Mouse (Mus musculus) liver, embryonic 14.5 days (tissue): ENCODE data around the gene Tmem62. TPM values are rescaled to one million over a fixed set of nuclear protein-coding genes. Genes with fewer than 3 reads are reported as not detected.

Experiments used
- ATAC-seq: fragments of 200-750 bp; cut with Nextera tagmentation; 2 replicates; pipeline ENCODE4 v1.8.0; 2017; ENCODE audit warnings: moderate number of reproducible peaks, mild to moderate bottlenecking, moderate library complexity; ENCODE audit not compliant: insufficient read depth
- DNase-seq, 3 experiments: peaks; one replicate each; pipeline ENCODE4 v3.0.0-alpha.2; 2012 to 2013; ENCODE audit warnings: low read depth in 3 of 3, low spot score in 3 of 3
- H3K27ac ChIP-seq: fragments of 300-500 bp; sonication (generic); 2 replicates; pipeline ENCODE4 v1.5.1; 2014; ENCODE audit warnings: moderate library complexity, mild to moderate bottlenecking, control low read depth, inconsistent platforms
- H3K27me3 ChIP-seq: fragments of 300-500 bp; sonication (generic); 2 replicates; pipeline ENCODE4 v1.6.1; 2014; ENCODE audit warnings: mild to moderate bottlenecking, low read length, moderate library complexity; ENCODE audit not compliant: control insufficient read depth, insufficient read depth
- H3K36me3 ChIP-seq: fragments of 300-500 bp; sonication (generic); replicated peaks from 2 replicates; pipeline ENCODE4 v1.6.1; 2014; ENCODE audit warnings: low read depth; ENCODE audit not compliant: control insufficient read depth, insufficient read depth
- H3K4me1 ChIP-seq, 2 experiments: fragments of 200-500 bp in 1 of 2; fragments of 300-500 bp in 1 of 2; sonication (generic) in 1 of 2; replicated peaks; 2 replicates each; pipeline ENCODE4 v1.6.1; 2012 to 2014; ENCODE audit warnings: antibody characterized with exemption in 1 of 2, inconsistent platforms in 1 of 2, low read length in 1 of 2; ENCODE audit not compliant: control insufficient read depth in 2 of 2, insufficient read depth in 2 of 2
- H3K4me2 ChIP-seq: fragments of 300-500 bp; sonication (generic); 2 replicates; pipeline ENCODE4 v1.6.1; 2014; ENCODE audit warnings: low read depth, mild to moderate bottlenecking, control low read depth, moderate library complexity
- H3K4me3 ChIP-seq, 2 experiments: fragments of 200-500 bp in 1 of 2; fragments of 300-500 bp in 1 of 2; sonication (generic) in 1 of 2; 2 replicates each; pipeline ENCODE4 v1.5.1; 2012 to 2014; ENCODE audit warnings: low read depth in 2 of 2, low read length in 2 of 2, mild to moderate bottlenecking in 2 of 2, control low read depth in 1 of 2, inconsistent platforms in 1 of 2, moderate library complexity in 1 of 2; ENCODE audit not compliant: insufficient read depth in 1 of 2
- H3K9ac ChIP-seq: fragments of 300-500 bp; sonication (generic); replicated peaks from 2 replicates; pipeline ENCODE4 v1.6.1; 2014; ENCODE audit warnings: mild to moderate bottlenecking, control low read depth, moderate library complexity
- H3K9me3 ChIP-seq: fragments of 300-500 bp; sonication (generic); 2 replicates; pipeline ENCODE4 v1.6.1; 2016; ENCODE audit warnings: low read length, mixed read lengths; ENCODE audit not compliant: control insufficient read depth
- CTCF ChIP-seq: IDR thresholded peaks from 2 replicates; pipeline ENCODE4 v1.5.1; 2016; ENCODE audit warnings: antibody characterized with exemption, low read depth, control low read depth
- EP300 ChIP-seq: IDR thresholded peaks from 2 replicates; pipeline ENCODE4 v1.6.1; 2016; ENCODE audit warnings: antibody characterized with exemption, low read depth
- WGBS: fragments of 180-500 bp; shearing (Covaris S2); extraction: QIAGEN DNeasy Blood & Tissue Kit; methylation state at CpG from one replicate; pipeline ENCODE4 v1.1.7; 2014; ENCODE audit not compliant: insufficient replicate concordance; 5-methylcytosine and 5-hydroxymethylcytosine counted together
- polyA plus RNA-seq, 2 experiments: library from polyadenylated mRNA; depleted of rRNA in 1 of 2; stranded (reverse) in 1 of 2; unstranded in 1 of 2; fragments of >200 nt; fragmentation: Nextera tagmentation in 1 of 2; extraction: Ambion mirVana in 1 of 2; gene quantifications; 2 replicates each; pipeline versions ENCODE4 v1.2.1 to v1.2.3; 2012 to 2014

Gene Tmem62
- polyA plus RNA-seq, 2 experiments: 1.8 to 3.0 TPM

DNA sequence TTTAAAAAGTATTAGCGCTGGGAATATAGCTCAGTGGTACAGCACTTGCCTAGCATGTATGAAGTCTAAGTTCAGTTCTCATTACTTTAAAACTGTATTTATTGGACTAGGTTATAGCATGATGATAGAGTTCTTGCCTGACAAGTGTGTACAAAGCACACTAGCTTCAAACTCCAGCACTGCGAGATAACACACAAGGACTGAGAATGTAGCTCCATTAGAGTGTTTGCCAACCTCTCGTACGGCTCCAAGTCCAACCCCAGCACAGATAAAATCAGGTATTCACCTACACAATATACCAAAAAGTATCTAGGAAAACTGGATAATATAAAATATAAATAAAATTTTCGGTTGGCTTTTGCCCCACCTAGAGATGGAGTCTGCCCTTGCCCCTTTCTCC is 17.0 kb upstream of the Tmem62 start:
- DNase-seq: no peak
- ATAC-seq: no peak
- no peak for TF ChIP-seq CTCF
- Histone ChIP-seq H3K9me3 (no peaks in the 10 kb centered on the region), H3K4me3 (no peak overlapping the region), H3K27ac (no peak overlapping the region), H3K36me3 (peaks cover 13% of the 10 kb centered on the region), H3K4me1 (no peaks in the 10 kb centered on the region), H3K27me3 (no peaks in the 10 kb centered on the region), H3K4me2 (no peak overlapping the region), H3K9ac (no peak overlapping the region)
- 79% methylated on average over 5 of the region's 5 CpGs for WGBS

DNA sequence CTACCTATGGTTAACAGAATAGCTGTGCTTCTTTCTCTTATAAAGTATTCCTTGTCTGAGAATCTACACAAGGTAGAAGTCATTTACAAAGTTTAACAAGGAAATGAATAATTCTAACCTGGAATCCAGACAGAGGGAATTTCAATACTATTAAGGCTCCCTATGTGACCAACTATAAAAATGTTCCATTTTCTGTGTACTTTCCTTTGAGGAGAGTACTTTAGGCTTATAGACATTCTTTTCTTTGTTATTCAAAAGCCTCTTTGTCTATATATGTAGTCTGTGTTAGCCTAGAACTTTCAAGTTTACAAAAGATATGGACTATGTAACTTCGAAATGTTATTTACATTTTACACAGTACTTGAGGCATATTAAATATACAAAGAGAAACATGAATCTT is 16.6 kb upstream of the Tmem62 start:
- DNase-seq: no peak
- Histone ChIP-seq H3K4me2 (no peak overlapping the region), H3K4me1 (no peaks in the 10 kb centered on the region), H3K36me3 (peaks cover 10% of the 10 kb centered on the region), H3K9me3 (no peaks in the 10 kb centered on the region), H3K27ac (no peak overlapping the region), H3K27me3 (no peaks in the 10 kb centered on the region), H3K4me3 (no peak overlapping the region), H3K9ac (no peak overlapping the region)
- WGBS: 88% methylated on average over 1 of the region's 1 CpGs
- TF ChIP-seq EP300 (no peak), CTCF (no peak)
- ATAC-seq: no peak

DNA sequence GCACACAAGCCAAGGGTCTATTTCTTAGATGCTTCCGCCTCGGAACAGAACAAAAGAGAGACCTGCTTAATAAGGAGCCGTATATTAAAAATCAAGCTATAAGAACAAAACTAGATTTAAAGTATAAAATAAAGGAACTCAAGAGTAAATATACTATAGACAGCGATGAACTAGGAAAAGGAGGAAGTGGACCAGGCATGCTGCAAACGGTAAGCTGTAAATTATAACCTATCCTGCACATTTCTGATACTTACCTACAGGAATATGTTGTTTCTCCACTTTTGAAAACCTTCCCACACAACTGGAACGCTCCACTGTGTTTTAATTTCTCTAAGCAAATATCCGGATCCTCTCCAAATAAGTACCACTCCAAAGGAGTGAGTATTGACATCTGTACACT is 13.7 kb upstream of the Tmem62 start:
- no peak overlapping the region for H3K9ac ChIP-seq
- no peaks in the 10 kb centered on the region for H3K9me3 ChIP-seq
- H3K27me3 ChIP-seq: no peaks in the 10 kb centered on the region
- no peak for ATAC-seq
- H3K4me3 ChIP-seq: no peak overlapping the region
- WGBS: 77% methylated on average over 7 of the region's 7 CpGs
- H3K27ac ChIP-seq: no peak overlapping the region
- H3K4me2 ChIP-seq: no peak overlapping the region
- peaks cover 10% of the 10 kb centered on the region for H3K36me3 ChIP-seq
- no peak for TF ChIP-seq EP300
- no peak for TF ChIP-seq CTCF
- DNase-seq: no peak
- H3K4me1 ChIP-seq: no peaks in the 10 kb centered on the region

DNA sequence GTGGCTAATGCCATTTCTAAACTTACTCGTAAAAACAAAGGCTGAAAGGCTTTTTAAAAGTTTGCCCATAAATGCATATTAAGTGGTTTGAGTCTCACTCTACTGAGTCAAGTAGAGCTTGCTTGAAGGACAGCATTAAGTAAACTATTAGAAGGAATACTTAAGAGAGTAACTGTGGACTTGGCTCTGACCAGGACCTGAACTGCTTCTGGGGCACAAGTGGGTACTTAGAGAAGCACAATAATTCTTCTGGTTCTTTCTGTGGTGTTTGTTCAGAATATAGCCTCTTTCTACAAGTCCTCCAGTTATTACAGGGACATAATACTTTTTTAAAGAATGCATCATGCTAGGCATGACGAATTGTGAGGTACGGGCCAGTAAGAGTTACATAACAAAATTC is 11.3 kb upstream of the Tmem62 start:
- peaks cover 7% of the 10 kb centered on the region for H3K36me3 ChIP-seq
- no peak overlapping the region for H3K27ac ChIP-seq
- WGBS: 84% methylated on average over 3 of the region's 3 CpGs
- H3K4me1 ChIP-seq: peaks cover 0 to 9% of the 10 kb centered on the region in 2 experiments; a peak in 3 of 4 replicates
- no peak overlapping the region for H3K9ac ChIP-seq
- DNase-seq (no peak), ATAC-seq (no peak)
- H3K4me2 ChIP-seq: no peak overlapping the region
- H3K9me3 ChIP-seq: no peaks in the 10 kb centered on the region
- TF ChIP-seq CTCF (no peak), EP300 (no peak)
- no peaks in the 10 kb centered on the region for H3K27me3 ChIP-seq
- H3K4me3 ChIP-seq: no peak overlapping the region

DNA sequence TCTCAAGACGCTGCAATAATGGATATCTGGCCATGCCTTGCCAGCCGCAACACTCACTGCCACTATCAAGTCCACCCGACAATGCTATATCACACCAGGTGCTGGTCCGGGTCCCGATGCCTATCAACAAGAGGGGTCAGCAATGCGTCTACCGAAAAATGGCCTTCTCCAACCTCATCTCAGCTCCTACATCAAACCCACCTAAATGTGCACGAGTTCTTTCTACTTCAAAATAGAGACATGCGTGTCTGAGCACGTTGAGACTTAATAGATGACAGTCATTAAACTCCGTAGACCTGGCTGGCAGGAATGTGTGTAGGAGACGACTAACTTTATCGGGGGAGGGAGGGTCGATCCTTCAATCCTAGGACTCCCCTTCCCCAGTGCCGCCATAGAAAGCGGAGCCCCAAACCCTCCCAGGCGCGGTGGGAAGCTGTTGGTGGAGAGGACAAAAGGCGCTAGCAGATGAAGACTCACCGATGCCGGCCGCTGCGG is 6.7 kb upstream of the Tmem62 start:
- Histone ChIP-seq H3K4me2 (peak overlapping the region; percentile 84), H3K36me3 (no peaks in the 10 kb centered on the region), H3K9me3 (no peaks in the 10 kb centered on the region), H3K27me3 (no peaks in the 10 kb centered on the region), H3K4me3 (peak overlapping the region; percentile 63 to 93), H3K27ac (peak overlapping the region; percentile 90), H3K4me1 (peaks cover 8 to 14% of the 10 kb centered on the region in 2 experiments), H3K9ac (peak overlapping the region; percentile 90)
- under 1% methylated on average over 23 of the region's 23 CpGs for WGBS
- DNase-seq (peak in 2 of 3 experiments; percentile 23 to 30), ATAC-seq (peak; percentile 51)
- TF ChIP-seq EP300 (no peak), CTCF (no peak)
